Mouse (Mus musculus) myocyte (in vitro differentiated cells): ENCODE measurements around the gene Cdc42se2.

Experiments used
- CEBPB ChIP-seq: IDR thresholded peaks from 2 replicates; pipeline ENCODE4 v1.6.1; 2011; ENCODE audit warnings: mild to moderate bottlenecking, moderate library complexity; ENCODE audit not compliant: poor library complexity, insufficient read depth, severe bottlenecking
- E2F4 ChIP-seq: IDR thresholded peaks from one replicate; pipeline ENCODE4 v1.6.1; 2011; ENCODE audit warnings: mild to moderate bottlenecking, control low read depth, moderate library complexity; ENCODE audit not compliant: insufficient read depth
- MAX ChIP-seq: IDR thresholded peaks from one replicate; pipeline ENCODE4 v1.6.1; 2011; ENCODE audit warnings: low read depth, mild to moderate bottlenecking, control low read depth
- MYOD1 ChIP-seq, 3 experiments: IDR thresholded peaks; one replicate each; pipeline ENCODE4 v1.6.1; 2011; ENCODE audit warnings: control low read depth in 2 of 3, low read depth in 2 of 3, mild to moderate bottlenecking in 2 of 3, moderate library complexity in 1 of 3; ENCODE audit not compliant: insufficient read length in 2 of 3, control insufficient read depth in 1 of 3
- MYOG ChIP-seq, 3 experiments: IDR thresholded peaks; one replicate each; pipeline ENCODE4 v1.6.1; 2011; ENCODE audit warnings: control low read depth in 2 of 3, low read depth in 2 of 3, mild to moderate bottlenecking in 2 of 3; ENCODE audit not compliant: insufficient read length in 2 of 3, control insufficient read depth in 1 of 3, insufficient read depth in 1 of 3
- POLR2A ChIP-seq: IDR thresholded peaks from one replicate; pipeline ENCODE4 v1.6.1; 2011; ENCODE audit warnings: low read depth, mild to moderate bottlenecking, control low read depth, moderate library complexity; ENCODE audit not compliant: insufficient read length
- POLR2AphosphoS2 ChIP-seq: IDR thresholded peaks from one replicate; pipeline ENCODE4 v1.6.1; 2011; ENCODE audit warnings: low read depth, control low read depth; ENCODE audit not compliant: insufficient read length
- REST ChIP-seq: IDR thresholded peaks from one replicate; pipeline ENCODE4 v1.6.1; 2011; ENCODE audit warnings: mild to moderate bottlenecking, control low read depth, moderate library complexity; ENCODE audit not compliant: insufficient read depth, insufficient read length
- TCF12 ChIP-seq: IDR thresholded peaks from one replicate; pipeline ENCODE4 v1.6.1; 2011; ENCODE audit warnings: mild to moderate bottlenecking, control low read depth; ENCODE audit not compliant: poor library complexity, insufficient read depth, severe bottlenecking
- USF1 ChIP-seq: IDR thresholded peaks from one replicate; pipeline ENCODE4 v1.6.1; 2011; ENCODE audit warnings: low read depth, mild to moderate bottlenecking, control low read depth, moderate library complexity

- no peak for TF ChIP-seq POLR2AphosphoS2
- no peak for TF ChIP-seq POLR2A
- no peak for TF ChIP-seq MAX
- TF ChIP-seq USF1: no peak
- TF ChIP-seq MYOD1 (IDR thresholded peaks at IDR 0.05; ENCODE audit: control insufficient read depth in 1 of 3, insufficient read length in 2 of 3, low read depth in 2 of 3): no peak
- no peak for TF ChIP-seq E2F4
- TF ChIP-seq TCF12: no peak
- no peak for TF ChIP-seq REST
- no peak for TF ChIP-seq MYOG (IDR thresholded peaks at IDR 0.05; ENCODE audit: control insufficient read depth in 1 of 3, insufficient read depth in 1 of 3, insufficient read length in 2 of 3, low read depth in 2 of 3)
- TF ChIP-seq CEBPB: no peak
Observed at GRCm38 (mm10) chr11:54807669-54808068, 20.2 kb upstream of the Cdc42se2 start.
